Mouse (Mus musculus) bone marrow, adult 2 months (tissue): Measurements from ENCODE around the gene Morc1.

Source experiments
- CTCF ChIP-seq: fragments of 200-500 bp; IDR thresholded peaks from 2 replicates; pipeline ENCODE4 v1.5.1; 2011; ENCODE audit warnings: low read length, control low read depth; ENCODE audit not compliant: control insufficient read depth, insufficient read depth
- POLR2A ChIP-seq: fragments of 200-500 bp; IDR thresholded peaks from 2 replicates; pipeline ENCODE4 v1.6.1; 2011; ENCODE audit warnings: low read depth, mild to moderate bottlenecking, control low read depth, low read length, borderline replicate concordance; ENCODE audit not compliant: control insufficient read depth

DNA sequence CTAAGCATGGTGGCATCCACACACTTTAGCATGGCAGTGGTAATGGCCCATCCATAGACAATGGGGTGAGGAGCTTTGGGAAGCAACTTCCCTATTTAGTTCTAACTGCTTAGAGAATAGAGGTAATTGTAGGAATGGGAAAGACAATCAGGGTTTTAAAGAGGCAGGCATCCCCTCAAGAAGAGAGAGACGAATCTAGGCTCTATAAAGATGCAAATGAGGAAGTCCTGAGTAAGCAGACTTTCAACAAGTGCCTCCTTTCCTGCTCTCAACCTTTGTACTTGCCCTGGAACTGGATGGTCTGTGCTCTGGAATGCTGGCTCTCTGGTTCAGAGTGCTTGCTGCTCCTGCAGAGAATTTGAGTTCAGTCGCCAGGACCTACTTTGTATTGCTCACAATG, 8.5 kb upstream of the Morc1 start:
- TF ChIP-seq CTCF, result no peak
- no peak for TF ChIP-seq POLR2A
